Mouse (Mus musculus): ENCODE measurements around the gene Gzmd.
"Not testable (repeated sequence)": the region's sequence is repeated elsewhere in the genome, so short reads cannot be mapped to it uniquely, and the experiment has no call there.

GRCm38 (mm10) chr14:56115531-56116310, 16.7 kb downstream of the Gzmd start:
- not testable (repeated sequence) for TF ChIP-seq MYOG (IDR thresholded peaks at IDR 0.05; ENCODE audit: control insufficient read depth, extremely low read depth, insufficient read length); CTCF (IDR thresholded peaks at IDR 0.05; ENCODE audit: control insufficient read depth, insufficient read depth, insufficient read length); FOSL1 (IDR thresholded peaks at IDR 0.05; ENCODE audit: insufficient read depth, low read length, poor library complexity, severe bottlenecking); MAX (IDR thresholded peaks at IDR 0.05)

Data from C2C12 (cell line).